Mouse (Mus musculus) testis, postnatal 14 days (tissue): ENCODE measurements around the gene Bok.
"Not testable (repeated sequence)": the region's sequence is repeated elsewhere in the genome, so short reads cannot be mapped to it uniquely, and the experiment has no call there.

Source experiments
- DNase-seq: peaks from one replicate; pipeline ENCODE4 v3.0.0; 2021; ENCODE audit warnings: low spot score

Gene Bok

DNA sequence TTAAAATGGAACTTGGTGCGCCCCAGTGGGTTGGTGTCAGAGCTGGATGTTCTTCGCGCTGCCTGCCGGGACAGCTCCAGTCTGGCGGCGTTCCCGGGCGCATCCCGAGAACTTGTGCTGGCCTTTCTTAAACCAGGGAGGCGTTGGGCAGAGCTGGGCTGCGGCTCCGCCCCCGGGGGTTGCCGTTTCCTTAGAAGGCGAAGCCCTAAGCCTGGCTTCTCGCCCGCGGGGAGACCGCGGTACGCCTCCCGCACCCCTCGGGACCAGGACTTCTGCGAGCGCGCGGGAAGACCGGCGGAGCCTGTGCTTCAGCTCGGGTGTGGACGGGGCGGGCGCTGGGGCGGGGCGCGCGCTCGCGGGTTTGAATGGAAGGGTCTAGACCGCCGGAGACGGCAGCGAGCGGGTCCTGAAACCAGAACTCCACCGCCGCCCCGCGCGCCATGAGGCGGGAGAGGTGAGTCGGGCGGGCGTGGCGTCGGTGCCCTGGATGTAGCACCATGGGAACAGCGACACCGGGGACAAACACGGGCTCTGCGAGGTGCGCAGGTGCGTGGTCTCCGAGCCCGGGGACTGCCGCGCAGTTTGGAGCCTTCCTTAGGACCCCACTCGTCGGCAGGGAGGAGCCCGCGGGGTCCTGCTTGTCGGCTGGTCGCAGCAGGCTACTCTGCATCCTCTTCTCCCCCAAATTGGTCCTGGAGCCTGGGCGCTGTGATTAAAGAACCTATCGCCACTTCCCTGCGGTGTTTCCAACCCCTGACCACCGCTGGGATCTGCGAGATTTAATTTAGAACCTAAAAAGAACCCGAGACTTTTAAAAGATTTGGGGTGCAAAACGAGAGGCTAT is at the start of gene Bok:
Gene Bok (plus strand): TSS at position 260 of the 844 bp plus-strand sequence.
- DNase-seq: peak; percentile 87

DNA sequence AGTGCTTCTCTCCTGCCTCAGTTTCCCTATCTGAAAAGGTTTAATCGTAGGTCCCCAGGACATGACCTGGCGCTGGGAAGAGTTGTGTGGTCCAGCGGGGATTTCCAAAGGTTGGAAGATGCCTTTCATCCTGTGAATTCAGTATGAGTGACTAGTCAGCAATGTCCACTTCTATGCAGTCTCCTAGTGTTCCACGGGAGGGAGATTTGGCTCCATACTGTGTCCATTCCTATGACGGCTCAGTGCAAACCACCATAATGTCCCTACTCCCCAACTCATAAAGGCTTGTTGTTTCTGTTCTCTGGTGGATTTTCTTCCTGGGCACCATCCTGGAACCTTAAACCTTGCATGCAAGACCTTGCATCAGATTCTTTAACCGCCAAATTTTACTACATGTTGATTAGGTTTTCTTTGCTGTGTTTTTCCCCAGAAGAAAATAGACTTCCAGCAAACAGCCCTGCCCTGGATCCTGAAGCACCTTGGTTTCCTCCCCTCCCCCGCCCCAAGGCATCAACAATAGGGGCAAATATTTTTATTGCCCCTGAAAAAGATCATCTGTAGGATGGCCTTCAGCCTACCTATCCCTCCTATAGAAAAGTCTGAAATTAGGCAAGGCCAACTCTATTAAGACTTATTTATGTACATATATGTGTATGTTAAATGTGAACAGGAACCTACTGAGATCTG is 49.1 kb upstream of the Bok start:
- no peak for DNase-seq

DNA sequence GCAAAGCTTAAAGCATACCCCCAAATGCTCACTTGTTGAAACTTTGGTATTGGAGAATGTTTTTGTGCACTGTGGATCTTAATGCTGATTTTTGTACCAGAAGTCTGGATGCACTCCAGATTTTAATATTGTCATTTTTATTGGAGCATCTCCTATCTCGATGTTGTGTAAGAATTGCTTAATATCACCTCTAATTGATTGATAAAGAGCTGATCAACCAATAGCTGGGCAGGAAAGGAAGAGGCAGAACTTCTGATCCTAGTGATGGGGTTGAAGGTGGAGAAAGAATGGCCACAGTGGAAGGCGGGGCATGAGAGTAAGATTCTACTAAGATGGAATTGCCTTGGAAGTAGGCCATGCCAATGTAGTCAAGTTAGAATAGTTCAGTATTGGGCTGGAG is 43.5 kb upstream of the Bok start:
- DNase-seq: no peak

DNA sequence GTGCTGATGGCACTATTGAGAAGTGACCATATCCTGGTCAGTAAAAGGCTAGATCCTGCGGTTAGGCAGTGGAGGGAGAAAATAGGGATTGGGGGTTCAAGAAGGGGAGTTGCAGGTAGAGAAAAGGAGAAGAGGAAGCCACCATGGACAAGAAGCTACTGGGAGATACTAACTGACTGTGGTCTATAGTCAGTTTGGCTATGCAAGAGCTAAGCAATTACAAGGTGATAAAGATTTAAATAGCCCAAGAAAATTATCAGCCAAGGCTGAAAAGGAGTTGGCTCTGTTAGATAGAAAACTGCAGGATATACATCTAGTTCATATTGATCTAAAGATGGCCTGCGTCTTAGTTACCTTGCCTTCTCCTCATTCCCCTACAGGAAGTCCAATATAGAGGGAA is 42.8 kb upstream of the Bok start:
- no peak for DNase-seq

DNA sequence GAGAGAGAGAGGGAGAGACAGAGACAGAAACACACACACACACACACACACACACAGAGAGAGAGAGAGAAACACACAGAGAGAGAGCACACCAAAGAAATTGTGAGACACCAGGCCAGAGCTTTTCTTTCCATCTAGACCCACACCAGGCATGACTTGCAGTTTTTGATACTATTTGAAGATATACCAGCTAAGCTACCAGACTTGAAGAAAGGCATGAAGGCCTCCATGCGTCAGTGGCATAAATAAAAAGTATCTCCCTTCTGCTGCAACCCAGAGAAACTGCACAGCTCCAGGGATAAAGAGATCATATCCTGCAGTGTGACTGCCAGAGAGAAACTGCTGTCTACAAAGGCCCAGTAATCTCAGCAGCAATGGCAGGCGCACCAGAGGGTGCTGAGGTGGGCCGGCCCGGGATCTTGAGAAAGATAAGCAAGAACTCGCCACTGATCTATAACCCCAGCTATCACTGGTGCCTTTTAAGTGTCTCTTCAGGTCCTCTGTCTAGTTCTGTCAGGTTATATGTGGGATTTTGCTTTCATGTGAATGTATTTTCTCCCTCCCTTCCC is 35.8 kb upstream of the Bok start:
- no peak for DNase-seq

DNA sequence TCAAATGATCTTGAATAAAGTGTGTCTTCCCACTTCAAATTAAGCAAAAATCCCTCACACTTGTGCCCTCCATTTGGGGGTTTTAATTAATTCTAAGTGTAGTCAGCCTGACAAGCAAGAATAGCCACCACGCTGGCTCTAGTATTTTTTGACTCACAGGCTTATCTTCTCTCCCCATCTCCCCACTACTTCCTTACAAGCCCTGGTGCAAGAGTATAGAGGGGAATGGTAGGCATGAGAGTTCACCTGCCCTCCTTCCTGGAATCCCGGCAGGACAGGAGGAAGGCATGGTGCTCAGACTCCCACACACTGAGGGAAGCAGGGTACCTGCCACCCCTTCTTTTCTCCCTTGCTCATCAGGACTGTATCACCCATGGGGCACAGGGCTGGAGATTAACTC is 31.2 kb upstream of the Bok start:
- DNase-seq: no peak

DNA sequence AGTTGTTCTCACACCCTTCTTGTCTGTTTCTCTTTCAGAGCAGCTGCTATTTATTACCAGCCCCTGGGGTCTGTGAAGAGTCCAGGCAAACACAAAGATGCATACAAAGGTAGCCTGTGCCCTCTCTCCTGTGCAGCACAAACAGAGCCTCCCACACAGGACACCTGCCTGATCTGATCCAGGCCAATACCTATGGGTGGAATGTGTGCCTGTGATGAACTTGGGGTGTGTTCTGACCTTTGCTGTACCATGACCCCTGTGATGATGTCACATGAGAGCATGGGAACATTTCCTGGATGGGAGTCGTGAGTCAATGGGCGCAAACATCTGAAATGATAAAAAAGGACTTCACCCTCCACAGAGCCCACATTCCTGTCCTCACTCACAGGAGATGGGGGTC is 30.7 kb upstream of the Bok start:
- no peak for DNase-seq

DNA sequence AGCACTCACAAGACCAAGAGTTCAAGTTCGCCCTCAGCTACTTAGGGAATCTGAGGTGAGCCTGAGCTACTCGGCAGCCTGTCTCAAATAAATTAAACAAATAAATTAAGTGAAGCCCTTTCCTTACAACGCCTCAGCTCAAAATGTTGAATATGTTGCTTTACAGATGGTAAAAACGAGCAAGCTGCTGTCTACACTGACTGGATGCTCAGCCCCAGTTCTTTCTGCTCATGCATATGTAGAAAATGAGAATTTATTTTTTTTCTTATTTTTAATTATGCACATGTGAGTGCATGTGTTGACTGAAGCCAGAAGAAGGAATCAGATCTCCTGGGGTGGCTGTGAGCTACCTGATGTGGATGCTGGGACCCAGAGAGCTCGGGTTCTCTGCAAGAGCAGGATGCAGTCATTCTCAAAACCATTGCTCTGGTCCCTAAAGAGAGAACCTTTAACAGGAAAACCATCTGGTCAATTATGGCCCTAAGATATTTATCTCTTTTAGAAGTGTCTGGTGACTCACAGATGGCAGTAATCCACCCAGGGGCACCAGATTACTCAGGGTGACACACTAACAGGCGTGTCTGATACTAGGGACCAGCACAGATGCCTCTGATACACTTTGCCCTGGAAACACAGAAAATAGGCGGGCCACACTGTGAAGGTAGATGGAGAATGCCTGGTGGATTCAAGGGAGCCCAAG is 29.0 kb upstream of the Bok start:
- DNase-seq: no peak

DNA sequence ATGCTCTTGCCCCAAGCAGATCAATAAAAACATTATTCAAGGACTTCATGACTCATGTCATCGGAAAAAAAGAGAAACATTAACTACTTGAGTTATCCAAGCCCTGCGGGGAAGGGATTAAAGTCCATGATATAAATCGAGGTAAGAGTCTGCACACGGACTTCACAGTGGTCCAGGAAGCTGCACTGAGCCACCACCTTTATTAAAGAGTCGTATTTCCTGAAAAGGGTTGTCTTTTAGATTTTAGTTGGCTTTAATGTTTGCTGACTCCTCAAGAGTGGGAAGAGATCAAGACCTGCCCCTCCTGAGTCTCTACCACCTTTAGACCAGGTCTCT is 28.5 kb upstream of the Bok start:
- no peak for DNase-seq

DNA sequence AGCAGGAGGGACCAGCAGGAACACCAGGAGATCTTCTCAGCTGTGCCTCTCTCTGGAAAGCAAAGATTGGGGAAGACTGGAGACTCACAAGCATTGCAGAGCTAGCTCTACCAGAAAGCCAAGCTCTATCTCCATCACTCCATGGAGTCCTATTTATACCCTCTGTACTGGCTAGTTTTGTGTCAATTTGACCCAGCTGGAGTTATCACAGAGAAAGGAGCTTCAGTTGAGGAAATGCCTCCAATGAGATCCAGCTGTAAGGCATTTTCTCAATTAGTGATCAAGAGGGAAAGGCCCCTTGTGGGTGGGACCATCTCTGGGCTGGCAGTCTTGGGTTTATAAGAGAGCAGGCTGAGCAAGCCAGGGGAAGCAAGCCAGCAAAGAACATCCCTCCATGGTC is 26.9 kb upstream of the Bok start, which contains the start of gene Stk25:
Gene Stk25 (minus strand): TSS at position 101 of the 400 bp plus-strand sequence.
- not testable (repeated sequence) for DNase-seq

DNA sequence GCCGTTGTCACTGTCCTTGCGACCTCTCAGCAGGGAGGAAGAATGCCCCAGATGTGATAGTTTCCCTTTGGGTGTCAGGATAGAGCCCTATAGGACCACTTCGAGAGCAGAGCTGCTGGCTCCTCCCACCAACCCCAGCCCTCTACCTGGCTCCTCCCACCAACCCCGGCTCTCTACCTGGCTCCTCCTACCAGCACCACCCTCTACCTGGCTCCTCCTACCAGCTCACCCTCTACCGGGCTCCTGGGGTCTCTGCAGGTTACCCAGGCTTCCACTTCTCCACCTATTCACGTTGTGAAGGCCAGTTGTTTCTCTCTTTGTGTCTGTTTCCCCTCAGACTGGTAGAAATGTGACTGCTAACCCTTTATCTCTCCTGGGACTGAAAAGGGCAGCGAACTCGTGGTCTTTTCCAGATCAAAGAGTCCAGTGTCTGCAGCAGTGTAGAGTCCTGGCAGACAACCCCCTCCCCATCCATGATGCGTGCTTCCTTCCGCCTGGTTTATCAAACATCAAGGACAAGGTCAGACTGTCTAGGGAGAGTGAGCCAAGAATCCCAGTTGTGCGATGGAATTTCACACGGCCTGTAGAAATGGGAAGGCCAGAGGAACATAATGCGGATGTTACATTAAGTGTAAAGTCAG is 17.6 kb upstream of the Bok start:
- DNase-seq: peak; percentile 63

DNA sequence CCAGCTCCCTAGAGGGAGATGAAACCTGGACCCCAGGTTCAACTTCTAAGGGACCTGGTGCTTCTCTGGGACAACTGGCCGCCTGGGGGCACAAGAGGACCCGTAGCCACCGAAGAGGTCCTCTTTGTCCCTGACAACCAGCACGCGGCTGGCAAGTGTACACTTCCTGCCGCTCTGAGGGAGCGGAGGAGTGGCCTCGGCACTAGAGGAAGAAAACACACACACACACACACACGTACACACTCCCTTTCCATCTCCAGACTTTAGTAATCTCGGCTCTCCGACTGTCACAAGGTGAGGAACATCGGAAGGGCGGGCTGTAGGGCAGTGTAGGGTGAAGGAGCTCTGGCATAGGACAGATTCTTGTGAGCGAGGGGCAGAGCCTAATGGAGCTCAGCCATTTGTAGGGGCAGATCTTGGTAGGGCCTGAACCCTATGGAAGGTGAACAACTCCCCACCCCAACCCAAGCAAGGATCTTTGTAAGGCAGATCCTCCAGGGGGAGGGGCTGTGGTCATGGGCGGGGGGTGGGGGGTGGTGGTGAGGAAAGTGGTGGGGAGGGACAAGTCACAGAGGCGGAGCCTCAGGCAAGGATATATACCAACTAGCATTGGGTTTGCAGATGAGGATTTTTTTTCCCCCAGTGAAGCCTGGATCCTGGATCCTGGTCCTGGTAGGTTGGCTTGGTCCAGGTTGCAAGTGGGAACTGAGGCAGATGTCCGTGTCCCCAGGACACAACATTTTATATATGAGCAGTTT is 16.5 kb upstream of the Bok start:
- DNase-seq: peak; percentile 79

DNA sequence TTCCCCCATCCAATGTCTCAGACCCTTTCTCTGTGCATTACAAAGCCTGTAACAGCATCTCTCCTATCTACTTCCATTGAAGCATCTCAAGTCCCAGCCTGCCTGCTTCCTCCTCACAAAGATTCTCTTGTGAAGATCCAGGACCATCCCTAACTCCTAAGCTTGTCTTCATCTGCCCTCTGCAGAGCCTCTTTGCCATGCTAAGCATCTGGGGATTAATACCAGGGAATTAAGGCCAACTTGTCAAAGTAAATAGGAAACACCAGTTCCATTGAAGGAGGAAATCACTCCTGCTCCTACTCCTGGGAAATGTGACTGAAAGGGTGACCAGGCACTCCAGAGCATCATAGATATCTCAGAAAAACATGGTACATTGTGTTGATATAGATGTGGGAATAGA is 15.5 kb upstream of the Bok start:
- DNase-seq: no peak

DNA sequence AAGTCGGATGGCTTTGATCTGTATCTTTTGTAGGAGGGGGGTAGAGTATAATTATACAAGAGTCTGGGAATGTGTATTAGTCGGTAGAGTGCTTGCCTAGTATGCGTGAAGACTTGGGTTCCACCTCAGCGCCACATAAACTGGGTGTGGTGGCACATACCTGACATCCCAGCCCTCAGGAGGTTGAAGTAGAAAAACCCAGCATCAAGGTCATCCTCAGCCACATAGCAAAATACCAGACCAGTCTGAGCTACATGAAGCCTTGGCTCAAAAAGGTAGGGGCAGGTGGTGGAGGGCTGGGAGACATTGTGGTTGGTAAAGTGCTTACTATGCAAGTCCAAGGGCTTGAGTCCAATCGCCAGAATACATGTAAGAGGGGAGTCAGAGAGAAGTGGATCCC is 12.8 kb upstream of the Bok start:
- DNase-seq: no peak

DNA sequence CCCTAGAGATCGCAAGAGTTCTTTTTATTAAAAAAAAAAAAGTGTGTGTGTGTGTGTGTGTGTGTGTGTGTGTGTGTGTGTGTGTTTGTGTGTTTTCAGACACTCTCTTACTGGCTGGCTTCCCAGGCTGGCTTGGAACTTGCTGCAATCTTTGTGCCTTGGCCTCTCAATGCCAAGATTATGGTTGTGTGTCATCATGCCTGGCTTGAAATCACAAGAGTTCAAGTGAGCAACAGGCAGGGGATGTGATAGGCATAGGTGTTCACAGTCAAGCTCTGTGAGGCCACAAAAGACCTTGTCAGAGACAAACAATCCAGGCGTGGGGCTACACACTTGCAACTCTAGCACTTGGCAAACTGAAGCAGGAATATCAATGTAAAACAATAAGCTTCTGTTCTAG is 7.1 kb upstream of the Bok start:
- DNase-seq: no peak

DNA sequence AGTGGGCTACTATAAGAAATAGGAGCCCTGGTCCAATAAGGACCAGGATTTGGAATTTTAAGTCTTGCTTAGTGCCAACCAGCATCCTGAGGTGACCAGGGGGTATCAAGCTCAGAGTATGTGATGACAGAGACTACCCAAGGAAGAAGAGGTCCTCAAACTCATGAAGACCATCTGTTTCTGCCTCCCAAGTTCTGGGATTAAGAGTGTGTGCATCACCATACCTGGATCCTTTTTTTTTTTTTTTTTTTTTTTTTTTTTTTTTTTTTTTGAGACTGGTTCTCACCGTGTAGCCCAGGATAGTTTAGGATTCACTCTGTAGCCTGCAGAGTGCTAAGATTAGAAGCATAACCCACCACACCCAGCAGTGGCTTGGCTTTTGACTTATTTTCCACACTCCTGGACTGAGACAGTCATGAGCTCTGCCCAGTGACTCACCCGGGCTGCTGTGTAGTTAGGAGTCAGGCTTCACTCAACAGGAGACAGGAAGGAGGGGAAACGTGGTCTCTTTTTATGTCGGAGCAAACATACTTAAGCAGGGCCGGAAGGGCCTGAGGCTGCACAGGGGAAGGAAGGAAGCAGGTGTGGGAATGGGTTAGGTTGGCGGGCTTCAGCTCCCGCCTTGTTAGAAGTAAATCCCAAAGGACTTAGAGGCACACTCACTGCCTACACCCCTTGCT is 5.4 kb upstream of the Bok start:
- peak; percentile 37 for DNase-seq

DNA sequence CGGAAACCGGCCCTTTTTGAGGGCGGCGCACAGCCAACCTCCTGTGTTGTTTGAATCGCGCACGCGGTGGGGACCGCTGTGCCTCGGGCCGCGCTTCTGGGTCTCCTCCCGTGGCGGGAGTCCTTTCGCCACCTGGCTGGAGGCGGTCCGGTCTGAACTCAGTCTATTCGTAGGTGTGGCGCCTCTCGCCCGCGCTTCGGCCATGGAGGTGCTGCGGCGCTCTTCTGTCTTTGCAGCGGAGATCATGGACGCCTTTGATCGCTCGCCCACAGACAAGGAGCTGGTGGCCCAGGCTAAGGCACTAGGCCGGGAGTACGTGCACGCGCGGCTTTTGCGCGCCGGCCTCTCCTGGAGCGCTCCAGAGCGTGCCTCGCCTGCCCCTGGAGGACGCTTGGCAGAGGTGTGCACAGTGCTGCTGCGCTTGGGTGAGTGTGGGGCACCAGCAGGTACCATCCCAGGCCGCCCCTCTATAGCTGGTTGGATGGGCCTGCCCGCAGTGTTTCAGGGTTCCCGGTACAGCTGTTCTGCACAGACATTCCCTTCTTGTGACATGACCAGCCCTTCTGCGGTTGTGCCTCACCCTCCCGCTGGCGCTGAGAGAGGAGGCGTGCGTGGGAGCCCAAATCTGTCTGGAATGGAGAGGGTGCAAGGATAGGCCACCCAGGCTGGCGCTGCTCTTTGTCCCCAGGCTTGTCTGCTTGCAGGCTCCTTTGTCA is 943 bp downstream of the Bok start:
- peak; percentile 66 for DNase-seq

DNA sequence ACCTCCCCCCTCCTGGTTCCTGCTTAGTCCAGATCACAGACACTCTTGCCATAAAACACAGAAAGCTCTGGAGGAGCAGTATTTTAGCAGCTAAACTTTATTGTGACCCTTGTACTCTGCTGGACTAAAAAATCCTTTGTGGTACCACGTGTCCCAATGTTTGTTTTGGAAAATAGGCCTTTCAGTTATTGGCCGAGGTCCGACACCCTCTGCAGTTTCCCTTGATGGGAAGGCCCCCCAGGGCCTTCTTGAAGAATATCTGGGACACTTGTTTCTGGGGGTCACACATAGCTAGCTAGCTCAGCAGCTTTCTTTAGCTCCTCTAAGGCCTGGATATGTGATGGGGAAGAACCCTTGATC is 1.5 kb downstream of the Bok start:
- no peak for DNase-seq

DNA sequence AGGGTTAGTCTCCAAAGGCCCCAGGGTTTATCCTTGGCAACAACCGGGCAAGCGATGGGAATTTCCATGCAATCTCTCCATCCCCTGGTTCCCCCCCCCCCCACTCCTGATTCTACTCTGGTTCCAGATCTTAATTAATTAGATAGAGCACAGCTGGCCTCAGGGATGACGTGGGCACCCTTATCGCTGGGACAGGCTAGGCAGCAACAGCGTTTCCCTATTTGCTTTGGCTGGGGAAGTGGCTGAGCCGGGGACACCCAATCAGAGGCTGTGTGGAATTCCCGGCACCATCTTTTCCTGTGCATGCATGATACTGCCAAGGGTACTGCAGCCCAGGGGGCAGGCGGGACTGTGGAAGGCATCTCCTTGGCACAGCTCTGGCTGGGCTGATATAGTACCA is 2.7 kb downstream of the Bok start:
- DNase-seq: no peak

DNA sequence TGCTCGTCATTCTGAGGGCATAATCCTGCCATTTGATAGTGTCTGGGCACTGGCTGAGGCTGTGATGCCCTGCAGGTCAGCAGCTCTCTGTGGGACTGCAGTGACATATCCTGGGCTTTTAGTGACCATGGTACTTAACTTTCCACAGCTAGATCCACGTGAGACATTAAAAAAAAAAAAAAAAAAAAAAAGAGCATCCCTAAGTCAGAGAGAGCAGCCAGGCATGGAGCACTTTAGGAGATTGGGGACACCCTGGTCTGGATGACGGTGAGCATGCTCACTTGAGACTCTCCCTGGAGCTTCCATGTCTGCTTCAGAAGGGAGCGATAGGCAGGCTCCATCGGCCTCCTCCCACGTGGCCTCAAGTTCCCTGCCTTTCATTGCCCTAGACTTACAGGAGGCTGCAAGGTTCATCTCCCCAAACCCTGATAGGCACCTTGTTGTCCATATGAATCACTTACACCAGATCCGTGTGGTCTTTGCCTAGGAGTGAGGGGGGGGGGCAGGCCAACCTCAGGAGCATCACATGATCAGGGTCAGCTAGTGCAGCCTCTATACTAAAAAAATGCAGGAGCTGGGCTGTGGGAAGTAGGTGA is 4.5 kb downstream of the Bok start:
- no peak for DNase-seq
